Mouse (Mus musculus) splenic B cell, adult 2 months (primary cell): ENCODE data around the gene Mpeg1.

Experiments
- DNase-seq: peaks from one replicate; pipeline ENCODE4 v3.0.0-alpha.2; 2011; ENCODE audit warnings: low read depth, low spot score
- H3K27me3 ChIP-seq: 2 replicates; pipeline ENCODE4 v1.6.1; 2012; ENCODE audit warnings: mild to moderate bottlenecking, low read length, moderate library complexity, mixed read lengths; ENCODE audit not compliant: control insufficient read depth, poor library complexity, insufficient read depth, severe bottlenecking
- H3K36me3 ChIP-seq: 2 replicates; pipeline ENCODE4 v1.6.1; 2012; ENCODE audit warnings: mild to moderate bottlenecking, low read length, moderate library complexity, mixed read lengths; ENCODE audit not compliant: control insufficient read depth, poor library complexity, insufficient read depth, severe bottlenecking

Gene Mpeg1

GRCm38 (mm10) chr19:12494972-12495535 lies 34.5 kb downstream of the Mpeg1 start:
- no peak for DNase-seq
- H3K27me3 ChIP-seq, result no peaks in the 10 kb centered on the region
- H3K36me3 ChIP-seq, result no peaks in the 10 kb centered on the region

DNA sequence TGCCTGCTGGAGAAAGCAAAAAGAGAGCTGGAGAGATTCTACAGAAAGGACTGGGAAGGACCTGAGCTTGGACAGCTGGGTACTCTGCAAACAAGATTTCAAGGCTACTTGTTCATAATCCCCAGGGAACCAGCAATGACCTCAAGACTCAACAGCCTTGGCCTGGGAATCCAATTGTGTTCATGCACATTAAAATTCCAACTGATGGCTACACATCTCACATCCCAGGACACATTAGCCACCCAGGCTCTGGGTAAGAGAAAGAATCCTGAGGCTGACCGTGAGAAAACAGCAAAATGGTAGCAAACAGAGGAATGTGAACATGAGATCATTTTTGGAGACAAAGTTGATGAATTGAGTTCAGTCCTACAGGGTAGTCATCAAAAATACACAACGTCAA lies 35.7 kb downstream of the Mpeg1 start:
- DNase-seq, result no peak
- H3K27me3 ChIP-seq, result peaks cover 5% of the 10 kb centered on the region; the same call in 1 of the 2 replicates
- H3K36me3 ChIP-seq, result no peaks in the 10 kb centered on the region

DNA sequence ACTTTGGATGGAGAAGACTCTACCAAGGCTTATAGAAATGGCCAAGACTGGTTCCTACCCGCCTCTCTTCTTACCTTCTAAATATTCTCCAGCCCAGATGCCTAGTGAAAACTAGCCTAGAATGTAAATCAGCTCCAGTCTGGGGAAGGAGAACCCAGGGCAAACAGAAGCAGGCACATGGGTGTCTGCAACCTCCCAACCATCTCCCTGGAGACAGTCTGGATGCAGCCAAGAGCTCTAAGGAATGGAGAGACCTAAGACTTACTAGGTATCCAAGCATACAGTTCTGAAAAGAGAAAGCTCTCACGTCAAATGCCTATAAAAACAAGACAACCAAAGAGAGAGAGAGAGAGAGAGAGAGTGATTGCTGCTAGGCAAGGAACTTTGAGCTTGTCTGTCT lies 37.3 kb downstream of the Mpeg1 start:
- Histone ChIP-seq H3K27me3 (peaks cover 5% of the 10 kb centered on the region; the same call in 1 of the 2 replicates), H3K36me3 (no peaks in the 10 kb centered on the region)
- DNase-seq, result no peak

GRCm38 (mm10) chr19:12498321-12498720 lies 37.7 kb downstream of the Mpeg1 start:
- H3K27me3 ChIP-seq, result peaks cover 5% of the 10 kb centered on the region; the same call in 1 of the 2 replicates
- H3K36me3 ChIP-seq, result no peaks in the 10 kb centered on the region
- DNase-seq, result no peak

DNA sequence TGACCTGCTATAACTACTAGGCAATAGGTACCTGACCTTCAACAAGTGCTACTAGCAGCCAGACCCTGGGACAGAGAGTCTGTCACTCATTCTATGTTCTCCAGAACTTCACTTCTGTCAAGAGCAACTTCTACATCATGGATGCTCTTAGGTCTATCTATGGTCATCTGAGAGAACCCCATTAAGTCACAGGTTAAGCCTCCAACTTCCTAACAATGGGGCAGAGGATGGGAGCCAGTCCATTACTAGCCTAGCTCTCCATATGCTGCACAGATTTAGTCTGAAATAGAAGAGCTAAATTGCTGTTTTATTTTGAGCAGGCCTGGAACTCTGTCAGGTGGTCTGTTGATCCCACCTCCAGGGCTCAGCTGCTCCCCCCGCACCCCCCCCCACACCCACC lies 38.4 kb downstream of the Mpeg1 start:
- peaks cover 5% of the 10 kb centered on the region; the same call in 1 of the 2 replicates for H3K27me3 ChIP-seq
- no peak for DNase-seq

DNA sequence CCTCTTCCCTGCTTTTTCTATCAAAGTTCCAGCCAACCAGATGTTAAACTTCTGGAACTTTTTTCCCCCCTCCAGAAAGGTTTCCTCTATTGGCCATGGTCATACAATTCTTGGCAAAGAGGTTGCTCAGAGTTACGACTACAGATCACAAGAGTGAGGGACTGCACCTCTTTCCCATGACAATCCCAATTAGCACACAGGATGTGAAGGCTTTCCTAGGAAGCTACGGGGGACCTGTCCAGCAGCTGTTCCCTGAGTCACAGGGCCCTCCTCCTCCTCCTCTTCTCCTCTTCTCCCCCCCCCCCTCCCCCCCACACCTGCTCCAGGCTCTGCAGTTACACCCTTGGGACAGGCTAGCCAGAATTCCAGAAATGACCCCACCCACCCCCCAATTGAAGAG lies 38.9 kb downstream of the Mpeg1 start:
- Histone ChIP-seq H3K27me3 (peaks cover 5% of the 10 kb centered on the region; the same call in 1 of the 2 replicates), H3K36me3 (no peaks in the 10 kb centered on the region)
- no peak for DNase-seq

More for the DNA sequence above, 38.4 kb downstream of the Mpeg1 start:
- no peaks in the 10 kb centered on the region for H3K36me3 ChIP-seq

GRCm38 (mm10) chr19:12500124-12500523 lies 39.5 kb downstream of the Mpeg1 start:
- no peak for DNase-seq
- no peaks in the 10 kb centered on the region for H3K36me3 ChIP-seq
- peaks cover 5% of the 10 kb centered on the region; the same call in 1 of the 2 replicates for H3K27me3 ChIP-seq

DNA sequence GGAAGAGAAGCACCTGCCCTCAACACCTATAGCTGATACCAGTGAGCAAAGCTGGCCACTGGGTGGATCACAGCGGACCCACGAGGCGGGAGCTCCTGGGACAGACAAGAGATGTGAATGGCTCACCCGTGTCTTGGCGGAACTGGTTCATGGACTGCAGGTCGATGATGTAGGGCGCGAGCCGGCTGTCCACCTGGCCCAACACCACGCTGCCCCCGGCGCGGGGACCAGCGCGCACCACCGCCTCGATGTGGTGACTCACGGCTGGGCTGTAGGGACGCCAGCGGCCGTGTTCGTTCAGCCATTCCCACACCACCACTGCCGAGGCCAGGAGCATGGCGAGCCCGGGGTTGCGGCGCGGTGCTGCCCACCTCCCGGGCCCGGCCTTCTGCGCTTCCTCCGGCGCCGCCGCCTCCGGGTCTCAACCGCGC lies 40.3 kb downstream of the Mpeg1 start:
- peak; percentile 36 for DNase-seq
- H3K36me3 ChIP-seq, result no peaks in the 10 kb centered on the region
- peaks cover 5% of the 10 kb centered on the region; the same call in 1 of the 2 replicates for H3K27me3 ChIP-seq

- Histone ChIP-seq H3K27me3 (peaks cover 5% of the 10 kb centered on the region; the same call in 1 of the 2 replicates), H3K36me3 (no peaks in the 10 kb centered on the region)
- DNase-seq, result peak; percentile 95
Measured at GRCm38 (mm10) chr19:12501370-12502347, 41.1 kb downstream of the Mpeg1 start, which contains the start of gene Dtx4. Dtx4 (minus strand) TSS chr19:12501454.

DNA sequence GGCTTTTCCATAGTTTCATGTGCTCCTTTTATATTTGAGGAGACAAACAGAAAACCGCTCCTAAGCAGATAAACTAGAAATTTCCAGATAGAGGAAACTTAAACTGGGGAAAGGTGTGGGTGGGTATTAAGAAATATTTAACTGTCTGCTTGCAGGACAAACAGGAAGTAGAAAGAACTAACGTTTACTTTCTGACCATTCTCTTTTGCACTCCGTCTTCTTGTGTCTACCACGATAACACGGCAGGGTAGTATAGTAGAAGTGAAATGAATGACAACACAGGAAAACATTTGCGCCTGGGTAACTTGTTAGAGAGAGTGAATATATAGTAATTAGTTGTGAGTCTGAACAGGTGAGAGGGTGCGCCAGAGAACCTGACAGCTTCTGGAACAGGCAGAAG lies 42.2 kb downstream of the Mpeg1 start:
- Histone ChIP-seq H3K36me3 (no peaks in the 10 kb centered on the region), H3K27me3 (peaks cover 5% of the 10 kb centered on the region; the same call in 1 of the 2 replicates)
- no peak for DNase-seq

DNA sequence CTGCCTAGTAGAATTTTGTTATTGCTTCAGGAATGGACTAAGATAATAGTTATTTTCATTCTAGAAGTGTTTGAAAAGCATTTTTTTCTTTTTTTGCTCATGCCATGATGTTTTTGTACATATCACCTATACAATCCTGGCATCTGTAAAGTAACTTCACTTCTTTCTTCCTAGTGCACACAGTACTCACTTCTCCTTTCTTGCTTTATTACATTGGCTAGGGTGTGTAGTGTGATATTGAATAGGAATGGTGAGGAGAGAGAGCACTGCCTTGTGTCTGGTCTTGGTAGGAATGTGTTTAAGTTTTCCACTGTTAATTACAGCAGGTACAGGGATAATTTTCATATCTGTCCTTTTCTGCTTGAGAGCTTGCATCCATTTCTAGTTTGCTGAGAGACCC lies 54.0 kb downstream of the Mpeg1 start:
- no peak for DNase-seq
- Histone ChIP-seq H3K36me3 (no peaks in the 10 kb centered on the region), H3K27me3 (no peaks in the 10 kb centered on the region)
